Mouse (Mus musculus) hindbrain, postnatal 0 days (tissue): ENCODE measurements around the gene Pin1rt1. TPM values are rescaled to one million over a fixed set of nuclear protein-coding genes. Genes with fewer than 3 reads are reported as not detected.
A peak's percentile ranks its signal among the peaks of the same experiment; 100 is the strongest.

Experiments
- ATAC-seq: fragments of 200-750 bp; cut with Nextera tagmentation; 2 replicates; pipeline ENCODE4 v1.8.0; 2017; ENCODE audit warnings: mild to moderate bottlenecking, moderate TSS enrichment, moderate library complexity
- DNase-seq: peaks from one replicate; pipeline ENCODE4 v3.0.0-alpha.2; 2015; ENCODE audit warnings: low spot score
- H3K27ac ChIP-seq: fragments of 300-500 bp; sonication (generic); 2 replicates; pipeline ENCODE4 v1.5.1; 2014; ENCODE audit warnings: mild to moderate bottlenecking
- H3K27me3 ChIP-seq: fragments of 300-500 bp; sonication (generic); 2 replicates; pipeline ENCODE4 v1.6.1; 2014; ENCODE audit warnings: low read length, mixed read lengths; ENCODE audit not compliant: insufficient read depth
- H3K36me3 ChIP-seq: fragments of 300-500 bp; sonication (generic); 2 replicates; pipeline ENCODE4 v1.6.1; 2014; ENCODE audit warnings: low read length, mixed read lengths; ENCODE audit not compliant: insufficient read depth
- H3K4me1 ChIP-seq: fragments of 300-500 bp; sonication (generic); 2 replicates; pipeline ENCODE4 v1.6.1; 2014; ENCODE audit warnings: antibody characterized with exemption, low read length, mixed read lengths; ENCODE audit not compliant: insufficient read depth
- H3K4me2 ChIP-seq: fragments of 300-500 bp; sonication (generic); 2 replicates; pipeline ENCODE4 v1.6.1; 2014; ENCODE audit warnings: low read depth, mild to moderate bottlenecking, low read length, moderate library complexity, mixed read lengths
- H3K4me3 ChIP-seq: fragments of 300-500 bp; sonication (generic); 2 replicates; pipeline ENCODE4 v1.5.1; 2014; ENCODE audit warnings: low read length
- H3K9ac ChIP-seq: fragments of 300-500 bp; sonication (generic); replicated peaks from 2 replicates; pipeline ENCODE4 v1.6.1; 2014; ENCODE audit warnings: mild to moderate bottlenecking, low read length, moderate library complexity, mixed read lengths
- H3K9me3 ChIP-seq: fragments of 300-500 bp; sonication (generic); 2 replicates; pipeline ENCODE4 v1.6.1; 2016; ENCODE audit warnings: low read length, mixed read lengths
- CTCF ChIP-seq: IDR thresholded peaks from 2 replicates; pipeline ENCODE4 v1.5.1; 2016; ENCODE audit warnings: antibody characterized with exemption, control low read depth, low read depth
- WGBS: fragments of 180-500 bp; shearing (Covaris S2); extraction: QIAGEN DNeasy Blood & Tissue Kit; methylation state at CpG from one replicate; pipeline ENCODE4 v1.1.7; 2014; 5-methylcytosine and 5-hydroxymethylcytosine counted together
- polyA plus RNA-seq: library from polyadenylated mRNA; unstranded; fragments of >200 nt; fragmentation: Nextera tagmentation; extraction: Ambion mirVana; gene quantifications from 2 replicates; pipeline ENCODE4 v1.2.1, GENCODE M21; 2015
- total RNA-seq: library from RNA; depleted of rRNA; stranded (reverse); fragments of >200 nt; gene quantifications from 2 replicates; pipeline ENCODE4 v1.2.3, GENCODE M21; 2014; rRNA removed

The Pin1rt1 gene
- total RNA-seq (not detected in 2 replicates), polyA plus RNA-seq (not detected in 2 replicates)

DNA sequence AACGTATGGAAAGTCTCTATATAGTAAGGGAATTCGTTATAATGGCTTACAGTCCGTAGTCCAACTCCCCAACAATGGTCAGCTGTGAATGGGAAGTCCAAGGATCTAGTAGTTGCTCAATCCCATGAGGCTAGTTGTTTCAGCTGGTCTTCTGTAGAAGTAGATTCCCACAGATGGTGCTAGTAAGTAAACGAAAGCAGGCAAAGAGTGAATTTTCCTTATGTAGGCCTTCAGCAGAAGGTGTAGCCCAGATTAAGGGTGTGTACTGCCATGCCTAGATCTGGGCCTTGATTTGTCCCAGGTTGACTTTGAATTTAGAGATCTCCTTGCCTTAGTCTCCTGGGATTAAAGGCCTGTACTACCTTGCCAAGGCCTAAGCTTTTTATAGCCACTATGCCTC lies at the start of gene Pin1rt1:
Gene Pin1rt1, minus strand, starts transcription at position 101 of the 400 bp plus-strand sequence.
- H3K4me2 ChIP-seq: no peak within 1 kb of the TSS
- H3K9ac ChIP-seq: no peak within 1 kb of the TSS
- ATAC-seq (no peak), DNase-seq (no peak)
- no peak within 1 kb of the TSS for H3K27ac ChIP-seq
- WGBS: 93% methylated on average over 4 of the region's 4 CpGs
- H3K4me3 ChIP-seq: no peak within 1 kb of the TSS
- no peaks in the 10 kb centered on the region for H3K36me3 ChIP-seq
- H3K4me1 ChIP-seq: no peaks in the 10 kb centered on the region
- H3K9me3 ChIP-seq: no peaks in the 10 kb centered on the region
- no peak for TF ChIP-seq CTCF
- no peaks in the 10 kb centered on the region for H3K27me3 ChIP-seq

DNA sequence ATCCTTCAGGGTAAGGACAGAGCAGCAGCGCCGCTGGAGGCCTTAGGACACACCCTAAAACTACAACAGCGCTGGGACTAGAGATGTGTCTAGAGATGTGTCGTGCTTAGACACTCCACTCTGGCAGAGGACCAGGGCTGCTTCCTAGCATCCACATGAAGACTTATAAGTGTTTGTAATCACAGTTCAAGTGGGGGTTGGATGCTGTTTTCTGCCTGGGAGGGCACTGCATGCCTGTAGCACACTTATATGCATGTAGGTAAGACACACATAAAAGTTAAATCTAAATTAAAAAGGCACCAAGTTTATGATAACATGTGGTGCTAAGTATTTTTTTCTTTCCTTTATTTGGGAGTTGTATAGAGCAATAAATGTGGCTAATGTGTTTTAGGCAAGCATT lies 47.8 kb upstream of the Pin1rt1 start:
- Histone ChIP-seq H3K9ac (no peak overlapping the region), H3K27me3 (no peaks in the 10 kb centered on the region), H3K36me3 (no peaks in the 10 kb centered on the region; the same call in none of the 2 replicates), H3K27ac (no peak overlapping the region), H3K4me3 (no peak overlapping the region), H3K4me1 (no peaks in the 10 kb centered on the region), H3K9me3 (no peaks in the 10 kb centered on the region), H3K4me2 (no peak overlapping the region)
- WGBS: 91% methylated on average over 4 of the region's 4 CpGs
- no peak for TF ChIP-seq CTCF
- ATAC-seq (no peak), DNase-seq (no peak)

DNA sequence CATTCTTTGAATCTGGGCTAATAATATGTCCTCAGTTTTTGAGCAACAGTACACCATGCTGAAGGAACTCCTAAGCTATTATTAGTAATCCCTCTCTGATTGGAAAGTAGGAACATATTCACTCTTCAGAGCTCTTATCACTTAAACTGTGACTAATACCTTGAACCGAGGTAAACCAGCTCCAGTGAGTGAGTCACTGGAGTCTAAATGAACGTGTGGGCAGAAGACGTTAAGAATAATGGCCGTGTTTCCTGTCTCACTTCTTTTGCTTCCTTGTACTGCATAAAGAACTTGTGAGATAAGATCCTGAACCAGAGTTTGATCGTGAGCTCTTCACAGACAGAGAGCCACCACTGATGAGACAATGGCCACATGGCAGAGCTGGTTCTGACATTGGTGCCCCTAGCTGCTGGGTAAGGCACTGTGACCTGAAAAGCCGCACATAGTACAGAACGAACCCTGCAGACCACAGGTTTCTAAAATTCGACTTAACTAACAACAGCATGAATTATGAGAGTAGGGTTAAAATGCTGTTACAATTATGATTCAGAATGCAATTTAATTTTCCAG lies 47.0 kb upstream of the Pin1rt1 start:
- 88% methylated on average over 8 of the region's 8 CpGs for WGBS
- ATAC-seq: no peak
- TF ChIP-seq CTCF: peak; percentile 9; the same call in 1 of the 2 replicates

DNA sequence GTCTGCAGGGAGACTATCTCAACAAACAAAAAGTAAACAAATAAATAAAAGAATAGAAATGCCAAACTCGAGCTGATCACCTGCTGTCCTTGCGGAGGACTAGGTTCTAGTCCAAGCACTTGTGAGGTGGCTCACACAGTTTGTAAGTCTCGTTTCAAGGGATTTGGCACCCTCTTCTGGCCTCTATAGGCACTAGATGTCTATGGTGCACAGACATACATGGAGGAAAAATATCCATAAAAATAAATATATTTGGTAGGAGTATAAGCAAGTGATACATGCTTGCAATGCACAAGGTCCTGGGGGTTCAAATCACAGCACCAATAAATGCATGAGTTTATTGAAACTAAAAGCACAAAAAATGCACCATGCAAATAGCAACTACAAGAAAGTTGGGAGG lies 34.4 kb upstream of the Pin1rt1 start:
- H3K36me3 ChIP-seq: no peaks in the 10 kb centered on the region
- DNase-seq (peak; percentile 52), ATAC-seq (no peak)
- 56% methylated on average over 3 of the region's 3 CpGs for WGBS
- no peak overlapping the region for H3K9ac ChIP-seq
- H3K9me3 ChIP-seq: no peaks in the 10 kb centered on the region
- no peak overlapping the region for H3K4me3 ChIP-seq
- TF ChIP-seq CTCF: peak; percentile 43; the same call in 1 of the 2 replicates
- no peak overlapping the region for H3K27ac ChIP-seq
- no peaks in the 10 kb centered on the region for H3K4me1 ChIP-seq
- H3K27me3 ChIP-seq: no peaks in the 10 kb centered on the region
- H3K4me2 ChIP-seq: no peak overlapping the region

More for the DNA sequence above, 47.0 kb upstream of the Pin1rt1 start:
- H3K9me3 ChIP-seq: no peaks in the 10 kb centered on the region
- H3K27me3 ChIP-seq: no peaks in the 10 kb centered on the region
- no peak overlapping the region for H3K4me2 ChIP-seq
- no peak for DNase-seq
- H3K9ac ChIP-seq: no peak overlapping the region
- H3K27ac ChIP-seq: no peak overlapping the region
- no peaks in the 10 kb centered on the region for H3K4me1 ChIP-seq
- no peak overlapping the region for H3K4me3 ChIP-seq
- no peaks in the 10 kb centered on the region; the same call in none of the 2 replicates for H3K36me3 ChIP-seq

DNA sequence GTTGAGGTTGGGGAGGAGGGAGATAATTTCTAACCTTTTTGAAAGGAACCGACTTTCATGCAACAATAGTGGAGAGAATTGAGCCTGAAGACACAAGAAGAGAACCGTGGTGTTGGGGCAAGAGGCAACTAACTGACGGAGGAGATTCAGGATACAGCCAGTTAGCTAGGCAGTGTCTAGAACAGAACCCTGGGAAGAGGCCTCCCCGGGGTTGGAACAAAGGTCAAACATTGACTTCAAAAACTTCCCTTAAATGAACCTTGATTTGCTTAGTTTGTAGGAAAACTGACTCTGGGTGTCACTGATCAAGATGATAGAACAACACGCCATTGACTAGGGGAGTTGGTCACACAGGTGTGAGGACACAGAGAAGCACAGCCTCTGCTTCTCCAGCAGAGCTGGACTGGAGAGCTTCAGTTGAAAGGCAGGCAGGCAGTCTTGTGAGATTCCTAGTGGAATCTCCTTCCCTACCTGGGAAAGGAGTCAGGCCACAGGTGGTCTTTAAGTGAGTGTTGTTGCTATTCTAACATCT lies 32.5 kb upstream of the Pin1rt1 start:
- no peak overlapping the region for H3K27ac ChIP-seq
- no peak for TF ChIP-seq CTCF
- H3K4me1 ChIP-seq: no peaks in the 10 kb centered on the region
- no peaks in the 10 kb centered on the region for H3K36me3 ChIP-seq
- no peak overlapping the region for H3K9ac ChIP-seq
- H3K4me2 ChIP-seq: no peak overlapping the region
- 79% methylated on average over 5 of the region's 5 CpGs for WGBS
- no peaks in the 10 kb centered on the region for H3K27me3 ChIP-seq
- ATAC-seq (no peak), DNase-seq (no peak)
- H3K4me3 ChIP-seq: no peak overlapping the region
- no peaks in the 10 kb centered on the region for H3K9me3 ChIP-seq

DNA sequence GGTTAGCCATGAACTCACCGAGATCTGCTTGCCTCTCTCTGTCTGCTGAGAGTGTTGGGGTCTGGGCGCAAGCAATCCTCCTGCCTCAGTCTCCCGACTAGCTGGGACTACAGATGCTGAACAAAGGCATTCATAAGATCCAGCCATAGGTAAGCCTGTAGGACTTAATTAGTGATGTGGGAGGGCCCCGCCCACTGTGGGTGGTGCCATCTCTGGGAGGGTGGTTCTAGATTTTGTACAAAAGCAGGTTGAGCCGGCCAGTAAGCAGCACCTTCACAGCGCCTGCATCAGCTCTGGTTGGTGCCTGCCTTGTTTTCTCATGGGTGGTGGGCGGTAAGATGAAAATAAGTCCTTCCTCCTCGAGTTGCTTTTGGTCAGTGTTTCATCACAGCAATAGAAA lies 30.1 kb upstream of the Pin1rt1 start:
- no peaks in the 10 kb centered on the region for H3K36me3 ChIP-seq
- no peak for ATAC-seq
- no peaks in the 10 kb centered on the region for H3K4me1 ChIP-seq
- no peaks in the 10 kb centered on the region for H3K9me3 ChIP-seq
- H3K27me3 ChIP-seq: no peaks in the 10 kb centered on the region
- no peak for TF ChIP-seq CTCF
- WGBS: 58% methylated on average over 8 of the region's 8 CpGs
- no peak overlapping the region for H3K4me2 ChIP-seq
- DNase-seq: no peak
- H3K27ac ChIP-seq: no peak overlapping the region
- no peak overlapping the region for H3K9ac ChIP-seq
- no peak overlapping the region for H3K4me3 ChIP-seq

DNA sequence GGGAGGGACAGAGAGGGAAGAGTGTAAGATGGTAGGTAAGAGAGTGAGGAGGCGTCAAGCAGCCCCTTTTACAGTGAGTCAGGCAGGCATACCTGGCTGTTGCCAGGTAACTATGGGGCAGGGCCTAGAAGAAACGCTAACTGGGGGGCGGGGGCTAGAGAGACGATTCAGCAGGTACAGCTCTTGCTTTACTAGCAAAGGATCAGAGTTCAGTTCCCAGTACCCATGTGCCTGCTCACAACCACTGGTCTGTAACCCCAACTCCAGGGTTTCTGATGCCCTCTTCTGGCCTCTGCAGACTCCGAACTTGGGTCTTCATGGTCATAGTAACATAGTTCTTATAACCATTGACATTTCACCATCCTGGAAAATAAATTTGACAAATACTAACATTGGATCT lies 27.8 kb upstream of the Pin1rt1 start:
- Histone ChIP-seq H3K27ac (no peak overlapping the region), H3K27me3 (no peaks in the 10 kb centered on the region), H3K4me2 (no peak overlapping the region), H3K4me3 (no peak overlapping the region), H3K9me3 (no peaks in the 10 kb centered on the region), H3K36me3 (no peaks in the 10 kb centered on the region), H3K4me1 (no peaks in the 10 kb centered on the region), H3K9ac (no peak overlapping the region)
- DNase-seq (no peak), ATAC-seq (no peak)
- 56% methylated on average over 5 of the region's 5 CpGs for WGBS
- no peak for TF ChIP-seq CTCF
